Mouse (Mus musculus): ENCODE measurements at regions not wholly inside any gene's neighbourhood (a gene's known extent, or its start where the extent isn't known, plus 50 kb on each side); places are given as distances from the start of the nearest gene placed in this dataset.

DNA sequence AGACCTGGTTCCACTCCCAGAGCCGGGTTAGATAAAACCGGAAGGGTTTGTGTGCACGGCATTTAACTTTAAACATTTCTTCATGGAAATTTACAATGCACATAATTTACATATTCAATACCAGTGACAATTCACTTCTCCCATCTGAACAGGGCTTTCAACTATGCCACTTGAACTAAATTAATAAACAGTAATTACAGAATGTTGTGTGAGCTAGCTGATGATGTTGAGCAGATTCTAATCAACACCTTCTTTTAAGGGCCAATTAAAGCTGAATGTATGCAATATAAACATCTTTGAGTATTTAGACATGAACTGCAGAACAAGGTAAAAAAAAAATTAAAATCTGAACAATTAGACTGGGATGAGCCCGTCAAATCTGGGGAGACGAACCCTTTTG lies 68.1 kb upstream of the Lmo4 start:
- TF ChIP-seq POLR2A (IDR thresholded peaks at IDR 0.05; ENCODE audit: low read depth, low read length), result no peak
- no peak for TF ChIP-seq CTCF (IDR thresholded peaks at IDR 0.05; ENCODE audit: borderline replicate concordance, insufficient read depth, low read length)
